Mouse (Mus musculus) thymus, adult 2 months (tissue): ENCODE measurements at regions not wholly inside any gene's neighbourhood (a gene's known extent, or its start where the extent isn't known, plus 50 kb on each side); places are given as distances from the start of the nearest gene placed in this dataset.

Experiments used
- DNase-seq: peaks from one replicate; pipeline ENCODE4 v3.0.0; 2021
- H3K27ac ChIP-seq: fragments of 200-500 bp; 2 replicates; pipeline ENCODE4 v1.5.1; 2012; ENCODE audit warnings: low read length, control low read depth; ENCODE audit not compliant: control insufficient read depth, insufficient read depth
- H3K27me3 ChIP-seq: fragments of 200-500 bp; 2 replicates; pipeline ENCODE4 v1.6.1; 2012; ENCODE audit warnings: mild to moderate bottlenecking, low read length, moderate library complexity, mixed read lengths; ENCODE audit not compliant: control insufficient read depth, insufficient read depth
- H3K36me3 ChIP-seq: fragments of 200-500 bp; 2 replicates; pipeline ENCODE4 v1.6.1; 2012; ENCODE audit warnings: mild to moderate bottlenecking, low read length, moderate library complexity; ENCODE audit not compliant: control insufficient read depth, insufficient read depth
- H3K4me1 ChIP-seq: fragments of 200-500 bp; replicated peaks from 2 replicates; pipeline ENCODE4 v1.6.1; 2012; ENCODE audit warnings: low read length; ENCODE audit not compliant: control insufficient read depth, insufficient read depth
- H3K4me3 ChIP-seq: fragments of 200-500 bp; 2 replicates; pipeline ENCODE4 v1.5.1; 2012; ENCODE audit warnings: mild to moderate bottlenecking, low read length, control low read depth, moderate library complexity; ENCODE audit not compliant: control insufficient read depth, insufficient read depth
- CTCF ChIP-seq: fragments of 200-500 bp; IDR thresholded peaks from 2 replicates; pipeline ENCODE4 v1.5.1; 2012; ENCODE audit warnings: mild to moderate bottlenecking, control low read depth, low read length, moderate library complexity, borderline replicate concordance; ENCODE audit not compliant: control insufficient read depth, poor library complexity, insufficient read depth; ENCODE audit errors: extremely low read depth
- POLR2A ChIP-seq: fragments of 200-500 bp; IDR thresholded peaks from 2 replicates; pipeline ENCODE4 v1.6.1; 2012; ENCODE audit warnings: mild to moderate bottlenecking, low read length, control low read depth, moderate library complexity; ENCODE audit not compliant: control insufficient read depth, poor library complexity, insufficient read depth; ENCODE audit errors: extremely low read depth
- WGBS: fragments of 180-500 bp; shearing (Covaris S2); methylation state at CpG from one replicate; pipeline ENCODE4 v1.1.7; 2018; 5-methylcytosine and 5-hydroxymethylcytosine counted together

DNA sequence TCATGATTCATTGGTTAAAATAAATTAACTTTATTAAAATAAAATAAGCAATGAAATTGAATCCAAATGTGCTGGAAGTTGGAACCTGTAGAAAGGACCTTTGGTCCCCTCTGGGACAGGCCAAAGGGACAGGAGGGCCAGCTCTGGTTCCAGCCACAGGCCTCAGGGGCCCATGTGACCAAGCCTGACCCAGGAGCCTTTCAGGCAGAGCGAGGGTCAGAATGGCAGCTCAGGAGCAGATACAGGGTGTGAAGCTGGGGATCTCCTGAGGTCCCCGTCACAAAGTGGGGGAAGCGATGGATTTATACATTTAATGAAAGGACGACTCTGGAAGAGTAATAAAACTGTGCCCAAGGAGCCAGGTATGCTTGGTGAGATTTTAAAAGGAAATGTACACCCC, 244.0 kb upstream of the Irx5 start:
- Histone ChIP-seq H3K27me3 (no peaks in the 10 kb centered on the region), H3K36me3 (no peaks in the 10 kb centered on the region), H3K27ac (no peak overlapping the region), H3K4me3 (no peak overlapping the region), H3K4me1 (no peaks in the 10 kb centered on the region)
- WGBS, result 93% methylated on average over 4 of the region's 4 CpGs
- DNase-seq, result no peak
- TF ChIP-seq CTCF, result no peak
- no peak for TF ChIP-seq POLR2A

DNA sequence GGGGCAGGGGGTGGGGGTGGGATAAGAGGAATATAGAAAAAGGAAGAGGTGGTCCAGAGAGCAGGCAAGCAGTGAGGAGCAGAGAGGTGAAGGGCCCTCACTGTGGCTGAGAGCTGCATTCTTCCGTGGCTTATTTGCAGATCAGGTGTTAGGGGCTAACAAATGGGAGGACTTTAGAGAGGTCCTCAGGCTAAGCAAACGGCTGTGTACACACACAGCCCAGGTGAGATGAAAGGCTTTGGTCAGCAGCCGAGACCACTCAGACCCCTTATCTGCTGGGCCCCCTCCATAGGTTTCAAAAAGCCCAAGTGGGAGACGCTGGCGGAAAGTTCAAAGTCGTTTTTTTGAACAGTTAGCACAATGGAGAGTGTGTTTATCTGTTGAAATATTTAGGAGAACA, 252.9 kb upstream of the Irx5 start:
- H3K36me3 ChIP-seq, result no peaks in the 10 kb centered on the region
- H3K4me3 ChIP-seq, result no peak overlapping the region
- TF ChIP-seq POLR2A (no peak), CTCF (no peak)
- DNase-seq, result no peak
- H3K27ac ChIP-seq, result no peak overlapping the region
- H3K27me3 ChIP-seq, result no peaks in the 10 kb centered on the region
- 74% methylated on average over 6 of the region's 6 CpGs for WGBS
- H3K4me1 ChIP-seq, result no peaks in the 10 kb centered on the region

DNA sequence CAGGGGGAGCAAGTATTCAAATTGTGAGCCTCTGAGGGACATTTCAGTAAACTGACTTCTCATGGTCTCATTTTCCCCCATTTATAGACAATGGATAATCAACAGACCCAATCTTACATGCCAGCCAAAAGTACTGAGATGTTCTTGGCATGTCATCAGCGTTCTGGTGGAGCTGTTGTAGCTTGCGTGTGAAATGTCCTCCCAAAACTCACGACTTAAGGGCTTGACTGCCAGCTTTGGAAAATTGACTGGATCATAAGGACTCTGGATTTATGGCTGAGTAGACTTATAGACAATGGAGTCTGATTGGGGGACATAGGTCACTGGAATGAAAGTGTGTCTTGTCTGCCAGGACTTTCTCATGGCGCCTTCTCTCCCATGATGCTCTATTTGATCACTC, 254.9 kb upstream of the Irx5 start:
- Histone ChIP-seq H3K36me3 (no peaks in the 10 kb centered on the region), H3K4me1 (no peaks in the 10 kb centered on the region), H3K27me3 (no peaks in the 10 kb centered on the region), H3K27ac (no peak overlapping the region), H3K4me3 (no peak overlapping the region)
- DNase-seq, result no peak
- TF ChIP-seq POLR2A (no peak), CTCF (no peak)
- 95% methylated on average over 4 of the region's 4 CpGs for WGBS

DNA sequence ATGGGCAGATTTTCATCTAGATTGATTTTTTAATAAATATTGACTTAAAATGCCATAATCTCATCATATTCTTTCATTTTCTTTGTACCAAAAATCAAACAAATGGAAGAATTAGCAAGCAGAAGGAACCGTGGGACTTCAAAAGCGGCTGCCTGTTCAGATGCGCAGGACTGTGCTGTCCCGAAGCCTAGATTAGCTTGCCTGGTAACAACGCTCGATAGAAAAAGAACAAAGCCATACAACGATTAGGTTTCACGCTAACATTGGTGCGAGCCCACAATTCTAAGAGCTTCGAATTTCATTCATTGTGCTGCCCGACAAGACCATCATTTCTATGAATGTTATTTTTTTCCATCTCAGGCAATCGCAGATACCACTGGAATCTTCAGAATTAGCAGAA, 262.1 kb upstream of the Irx5 start:
- H3K27ac ChIP-seq, result no peak overlapping the region
- no peak overlapping the region for H3K4me3 ChIP-seq
- TF ChIP-seq CTCF (no peak), POLR2A (no peak)
- no peaks in the 10 kb centered on the region for H3K4me1 ChIP-seq
- DNase-seq, result no peak
- 90% methylated on average over 12 of the region's 12 CpGs for WGBS
- no peaks in the 10 kb centered on the region for H3K27me3 ChIP-seq
- H3K36me3 ChIP-seq, result no peaks in the 10 kb centered on the region

DNA sequence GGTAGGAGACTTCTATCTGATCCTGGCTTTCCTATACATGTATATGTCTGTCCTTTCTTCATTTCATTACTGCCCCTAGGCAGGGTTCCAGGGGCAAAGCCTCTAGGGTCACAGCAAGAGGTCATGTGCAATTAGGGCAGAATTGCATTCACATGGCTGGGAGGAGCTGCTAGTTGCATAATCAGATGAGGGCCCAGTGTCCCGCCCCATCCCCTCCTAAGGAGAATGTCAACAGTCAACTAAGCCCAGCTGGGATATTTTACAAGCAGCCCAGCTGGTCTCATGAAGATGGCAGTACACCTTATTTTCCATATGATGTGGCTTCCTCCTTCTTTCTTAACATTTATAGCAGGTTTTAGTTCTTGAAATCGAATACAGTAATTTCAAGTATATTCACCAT, 273.3 kb upstream of the Irx5 start:
- 94% methylated on average over 2 of the region's 2 CpGs for WGBS
- Histone ChIP-seq H3K27me3 (no peaks in the 10 kb centered on the region), H3K4me1 (no peaks in the 10 kb centered on the region), H3K36me3 (no peaks in the 10 kb centered on the region), H3K4me3 (no peak overlapping the region), H3K27ac (no peak overlapping the region)
- DNase-seq, result no peak
- TF ChIP-seq CTCF (no peak), POLR2A (no peak)

DNA sequence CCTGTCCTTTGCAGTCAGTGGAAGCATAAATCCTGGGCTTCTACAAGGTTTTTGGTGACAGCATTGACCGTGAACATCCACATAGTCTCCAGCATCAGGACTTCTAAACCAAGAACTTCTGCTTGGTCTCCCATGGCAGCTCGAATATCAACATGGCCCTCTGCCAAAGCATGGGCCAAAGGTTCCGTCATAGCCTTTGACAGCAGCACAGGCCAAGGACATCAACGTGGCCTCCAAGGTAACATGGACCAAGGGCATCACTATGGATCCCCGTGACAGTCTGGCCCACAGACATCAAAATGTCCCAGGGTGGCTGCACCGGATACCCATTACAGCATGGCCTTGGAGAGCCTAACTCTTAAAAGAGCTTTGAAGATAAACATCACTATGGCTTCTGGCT, 275.5 kb upstream of the Irx5 start:
- no peaks in the 10 kb centered on the region for H3K27me3 ChIP-seq
- no peak for TF ChIP-seq CTCF
- H3K27ac ChIP-seq, result no peak overlapping the region
- DNase-seq, result no peak
- H3K4me1 ChIP-seq, result no peaks in the 10 kb centered on the region
- no peaks in the 10 kb centered on the region for H3K36me3 ChIP-seq
- WGBS, result 92% methylated on average over 6 of the region's 6 CpGs
- H3K4me3 ChIP-seq, result no peak overlapping the region

DNA sequence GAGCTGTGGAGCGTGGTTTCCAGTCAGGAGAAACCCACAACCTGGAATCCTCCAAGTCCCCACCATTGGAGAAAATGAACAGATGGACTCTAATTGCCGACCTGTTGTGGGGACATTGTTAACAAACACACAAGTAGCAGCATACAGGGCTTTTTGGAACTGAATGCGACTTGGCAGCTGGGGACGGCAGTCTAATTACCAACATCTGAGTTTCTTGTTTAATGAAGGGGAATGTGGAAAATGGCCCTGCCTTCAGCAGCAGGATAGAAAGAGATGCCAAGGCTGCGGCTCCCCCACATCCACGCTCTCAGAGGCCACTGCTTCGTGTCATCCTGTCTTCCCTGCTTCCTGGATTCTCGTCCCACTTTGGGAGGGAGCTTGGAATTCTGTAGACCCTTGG, 276.6 kb upstream of the Irx5 start:
- Histone ChIP-seq H3K36me3 (no peaks in the 10 kb centered on the region), H3K4me3 (no peak overlapping the region), H3K4me1 (no peaks in the 10 kb centered on the region), H3K27me3 (no peaks in the 10 kb centered on the region), H3K27ac (no peak overlapping the region)
- 93% methylated on average over 8 of the region's 8 CpGs for WGBS
- TF ChIP-seq POLR2A, result no peak
- no peak for TF ChIP-seq CTCF
- DNase-seq, result no peak
